Comparison of ENCODE assay signal across 8 mouse cellular contexts in the genomic region with DNA sequence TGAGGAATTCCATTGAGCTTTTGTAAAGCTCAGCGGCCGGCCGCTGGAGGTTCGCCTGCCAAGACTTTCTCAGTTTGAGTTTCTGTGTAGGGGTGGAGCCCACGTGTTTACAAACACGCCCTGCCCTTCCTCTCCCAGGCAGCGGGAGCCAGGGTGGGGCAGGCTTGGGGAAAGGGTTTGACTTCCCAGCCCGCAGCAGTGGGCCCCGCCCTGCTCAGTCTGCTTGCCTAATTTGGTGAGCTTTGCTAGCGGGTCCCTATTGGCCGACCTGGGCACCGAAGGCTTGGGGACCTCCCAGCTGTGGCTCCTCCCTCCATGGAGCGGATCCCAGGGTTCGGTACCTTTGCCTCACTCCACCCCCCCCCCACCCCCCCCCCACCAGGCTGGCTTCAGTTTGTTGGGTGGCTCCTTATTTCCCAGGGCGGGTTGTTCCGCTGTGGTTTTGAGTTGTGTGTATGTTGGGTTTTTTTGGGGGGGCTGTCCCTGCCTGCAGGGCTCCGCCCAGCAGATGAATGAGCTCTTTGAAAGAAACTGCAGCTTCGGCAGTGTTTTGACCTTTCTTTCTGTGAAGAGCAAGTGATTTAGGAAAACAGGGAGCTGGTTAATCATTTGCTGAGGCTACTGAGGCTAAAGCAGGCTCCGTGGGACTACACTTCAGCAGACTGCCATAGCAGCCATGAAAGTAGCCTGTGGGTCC. TPM values are rescaled to one million over a fixed set of nuclear protein-coding genes. Genes with fewer than 3 reads are reported as not detected.
DNase-seq lines count a peak whose midpoint lies in the region; ATAC-seq and TF ChIP-seq lines count a peak whose summit lies in the region.

No protein-coding gene starts in this region.

- peak; percentile 96 for ATAC-seq in G1E (ENCODE audit: extremely low read depth, insufficient number of reproducible peaks, low FRiP score, poor library complexity, severe bottlenecking)
- peak; percentile 89 for ATAC-seq in forebrain, embryonic 12.5 days (ENCODE audit: low FRiP score)

- TF ChIP-seq CTCF in G1E (IDR thresholded peaks at IDR 0.05; ENCODE audit: low read depth, low read length) = no peak

- intact Hi-C loops in heart, postnatal 14 days (cut with DNase I) = loop anchor here (1.0 to 10.0 kb wide), 2 partner anchors 39 to 456 kb away; a partner anchor contains a TSS

- H3K27me3 ChIP-seq in G1E (ENCODE audit: insufficient read depth, low read length) = no peaks in the 10 kb centered on the region
- H3K27me3 ChIP-seq in forebrain, embryonic 12.5 days = peaks cover 6% of the 10 kb centered on the region; the same call in 1 of the 2 replicates

- no peaks in the 10 kb centered on the region for H3K9me3 ChIP-seq in G1E (replicated peaks)
- no peaks in the 10 kb centered on the region for H3K9me3 ChIP-seq in forebrain, embryonic 12.5 days

- peaks cover 64% of the 10 kb centered on the region for H3K4me1 ChIP-seq in G1E (ENCODE audit: insufficient read depth, low read depth, low read length)
- H3K4me1 ChIP-seq in brown adipose tissue, adult 24 weeks (ENCODE audit: control insufficient read depth, insufficient read depth, insufficient read length, low read length) = peaks cover 19% of the 10 kb centered on the region
- H3K4me1 ChIP-seq in forebrain, embryonic 12.5 days = peaks cover 64% of the 10 kb centered on the region

- peak; percentile 92 for DNase-seq in G1E (ENCODE audit: low spot score)
- DNase-seq in heart, postnatal 14 days = peak; percentile 92
- DNase-seq in kidney, postnatal 4 days = peak; percentile 92 to 97
- DNase-seq in lung, postnatal 10 days = peak; percentile 99
- peak; percentile 96 for DNase-seq in ovary, adult 18-20 months (ENCODE audit: low spot score)
- DNase-seq in thymus, postnatal 25 days = peak; percentile 90

- H3K4me3 ChIP-seq in G1E (ENCODE audit: low read depth, low read length) = peak overlapping the region; percentile 69
- peak overlapping the region; percentile 40 for H3K4me3 ChIP-seq in brown adipose tissue, adult 24 weeks (ENCODE audit: insufficient read depth, low read depth, low read length)
- H3K4me3 ChIP-seq in forebrain, embryonic 12.5 days (replicated peaks) = peak overlapping the region; percentile 32

- peaks cover 81% of the 10 kb centered on the region for H3K36me3 ChIP-seq in G1E (replicated peaks)
- H3K36me3 ChIP-seq in forebrain, embryonic 12.5 days (replicated peaks) = peaks cover 23% of the 10 kb centered on the region

- peak overlapping the region; percentile 48 for H3K9ac ChIP-seq in forebrain, embryonic 12.5 days

- H3K4me2 ChIP-seq in forebrain, embryonic 12.5 days = peak overlapping the region; percentile 63

- H3K27ac ChIP-seq in brown adipose tissue, adult 24 weeks (replicated peaks; ENCODE audit: low read depth, low read length) = peak overlapping the region; percentile 80
- peak overlapping the region; percentile 80 for H3K27ac ChIP-seq in forebrain, embryonic 12.5 days

- under 1% methylated on average over 19 of the region's 19 CpGs for WGBS in forebrain, embryonic 12.5 days

RNA-seq across cellular contexts. Expression of a gene that starts 23.1 kb away (rescaled TPM):
- total RNA-seq in G1E (2014; fragmentation: Nextera tagmentation) (14.1 and 14.6 TPM in 2 replicates), G1E (2017) (11.5 and 14.0 TPM in 2 replicates)
- polyA plus RNA-seq in G1E (2012) = 32.0 and 37.7 TPM in 2 replicates
- 3.4 and 5.6 TPM in 2 replicates for polyA plus RNA-seq in brown adipose tissue, adult 24 weeks (2012; ENCODE audit: insufficient read depth, insufficient read length, missing spikeins)
- 12.7 and 15.2 TPM in 2 replicates for polyA plus RNA-seq in forebrain, embryonic 12.5 days (2016; fragmentation: Nextera tagmentation; extraction: Ambion mirVana)
- total RNA-seq in heart, postnatal 14 days (2021) = 1 to 10 TPM; 5.9 to 8.7 TPM

RNA-seq across cellular contexts. Expression of a gene that starts 39.3 kb away (rescaled TPM):
- total RNA-seq in G1E (2014; fragmentation: Nextera tagmentation) (26.9 and 29.5 TPM in 2 replicates), G1E (2017) (4.9 and 5.5 TPM in 2 replicates)
- 39.3 and 42.7 TPM in 2 replicates for polyA plus RNA-seq in G1E (2012)
- 7.1 and 8.0 TPM in 2 replicates for polyA plus RNA-seq in brown adipose tissue, adult 24 weeks (2012; ENCODE audit: insufficient read depth, insufficient read length, missing spikeins)
- 5.2 and 5.9 TPM in 2 replicates for polyA plus RNA-seq in forebrain, embryonic 12.5 days (2016; fragmentation: Nextera tagmentation; extraction: Ambion mirVana)
- total RNA-seq in heart, postnatal 14 days (2021) = 10 to 100 TPM; 16.7 to 17.5 TPM

Comparison
In these comparisons a context has a peak if more than half of its experiments do, and no peak if none do; other contexts are left out.
1. Peak in every context shown above with its lines: DNase-seq, ATAC-seq, H3K4me3 ChIP-seq and H3K27ac ChIP-seq.